Mouse (Mus musculus) thymus, postnatal 0 days (tissue): Measurements from ENCODE around the gene Ccdc169. TPM values are rescaled to one million over a fixed set of nuclear protein-coding genes. Genes with fewer than 3 reads are reported as not detected.

Source experiments
- DNase-seq: peaks from one replicate; pipeline ENCODE4 v3.0.0-alpha.2; 2015; ENCODE audit warnings: low spot score
- polyA plus RNA-seq: library from polyadenylated mRNA; unstranded; fragments of >200 nt; fragmentation: Nextera tagmentation; extraction: Ambion mirVana; gene quantifications from 2 replicates; pipeline ENCODE4 v1.2.1, GENCODE M21; 2015

The Ccdc169 gene
- polyA plus RNA-seq, 1 experiment from 2014 or later: not detected

- no peak for DNase-seq
Measured at GRCm38 (mm10) chr3:55119275-55119898, 17.8 kb upstream of the Ccdc169 start.

GRCm38 (mm10) chr3:55122336-55122870, 14.7 kb upstream of the Ccdc169 start:
- no peak for DNase-seq

- DNase-seq: no peak
Measured at GRCm38 (mm10) chr3:55123064-55123463, 14.1 kb upstream of the Ccdc169 start.

GRCm38 (mm10) chr3:55129181-55129692, 7.9 kb upstream of the Ccdc169 start:
- no peak for DNase-seq

GRCm38 (mm10) chr3:55131576-55132233, 5.4 kb upstream of the Ccdc169 start:
- no peak for DNase-seq

GRCm38 (mm10) chr3:55139837-55140236, 2.7 kb downstream of the Ccdc169 start:
- no peak for DNase-seq

- no peak for DNase-seq
Measured at GRCm38 (mm10) chr3:55141401-55141800, 4.3 kb downstream of the Ccdc169 start.

GRCm38 (mm10) chr3:55144916-55145315, 7.8 kb downstream of the Ccdc169 start:
- no peak for DNase-seq

GRCm38 (mm10) chr3:55146441-55146840, 9.3 kb downstream of the Ccdc169 start:
- no peak for DNase-seq

GRCm38 (mm10) chr3:55147156-55147555, 10.0 kb downstream of the Ccdc169 start:
- DNase-seq: no peak

- no peak for DNase-seq
Measured at GRCm38 (mm10) chr3:55148091-55148490, 11.0 kb downstream of the Ccdc169 start.

GRCm38 (mm10) chr3:55151656-55152433, 14.7 kb downstream of the Ccdc169 start:
- peak; percentile 23 for DNase-seq

- DNase-seq: peak; percentile 36
Measured at GRCm38 (mm10) chr3:55152673-55153334, 15.7 kb downstream of the Ccdc169 start.

- no peak for DNase-seq
Measured at GRCm38 (mm10) chr3:55154163-55154562, 17.0 kb downstream of the Ccdc169 start.

- DNase-seq: no peak
Measured at GRCm38 (mm10) chr3:55157413-55157812, 20.3 kb downstream of the Ccdc169 start.

- DNase-seq: no peak
Measured at GRCm38 (mm10) chr3:55161144-55161543, 24.0 kb downstream of the Ccdc169 start.

- no peak for DNase-seq
Measured at GRCm38 (mm10) chr3:55163510-55163909, 26.4 kb downstream of the Ccdc169 start.

GRCm38 (mm10) chr3:55172478-55172877, 35.3 kb downstream of the Ccdc169 start:
- DNase-seq: no peak

GRCm38 (mm10) chr3:55177271-55177670, 40.1 kb downstream of the Ccdc169 start:
- DNase-seq: no peak

- DNase-seq: no peak
Measured at GRCm38 (mm10) chr3:55181766-55182165, 44.6 kb downstream of the Ccdc169 start, which contains the start of gene Sohlh2. Sohlh2 (plus strand) TSS chr3:55182028.

- DNase-seq: no peak
Measured at GRCm38 (mm10) chr3:55191668-55192067, 54.5 kb downstream of the Ccdc169 start.
